Mouse (Mus musculus) cerebellum, adult 8-10 months (tissue): ENCODE results near the gene Gm47791.
A peak's percentile ranks its signal among the peaks of the same experiment; 100 is the strongest.

Source experiments
- DNase-seq: peaks from one replicate; pipeline ENCODE4 v3.0.0; 2022

Gene Gm47791

GRCm38 (mm10) chr1:82771022-82771586, at the start of gene Gm47791:
Gm47791 (minus strand) TSS chr1:82771243.
- DNase-seq, result no peak

- no peak for DNase-seq
Measured at GRCm38 (mm10) chr1:82820626-82821186, 49.7 kb upstream of the Gm47791 start.

- DNase-seq, result no peak
Measured at GRCm38 (mm10) chr1:82820179-82820578, 49.1 kb upstream of the Gm47791 start.

GRCm38 (mm10) chr1:82819366-82819765, 48.3 kb upstream of the Gm47791 start:
- no peak for DNase-seq

GRCm38 (mm10) chr1:82815941-82816716, 45.1 kb upstream of the Gm47791 start:
- no peak for DNase-seq

- no peak for DNase-seq
Measured at GRCm38 (mm10) chr1:82811766-82812165, 40.7 kb upstream of the Gm47791 start.

GRCm38 (mm10) chr1:82808564-82808963, 37.5 kb upstream of the Gm47791 start:
- no peak for DNase-seq

- DNase-seq, result no peak
Measured at GRCm38 (mm10) chr1:82807206-82807605, 36.2 kb upstream of the Gm47791 start.

- no peak for DNase-seq
Measured at GRCm38 (mm10) chr1:82806391-82806790, 35.3 kb upstream of the Gm47791 start.

GRCm38 (mm10) chr1:82804059-82804458, 33.0 kb upstream of the Gm47791 start:
- no peak for DNase-seq

GRCm38 (mm10) chr1:82803608-82804007, 32.6 kb upstream of the Gm47791 start:
- DNase-seq, result no peak

- DNase-seq, result no peak
Measured at GRCm38 (mm10) chr1:82801105-82801783, 30.2 kb upstream of the Gm47791 start.

GRCm38 (mm10) chr1:82798922-82799321, 27.9 kb upstream of the Gm47791 start:
- no peak for DNase-seq

- no peak for DNase-seq
Measured at GRCm38 (mm10) chr1:82798304-82798703, 27.3 kb upstream of the Gm47791 start.

GRCm38 (mm10) chr1:82797088-82797487, 26.0 kb upstream of the Gm47791 start:
- DNase-seq, result no peak

- DNase-seq, result no peak
Measured at GRCm38 (mm10) chr1:82795702-82796443, 24.8 kb upstream of the Gm47791 start.

- no peak for DNase-seq
Measured at GRCm38 (mm10) chr1:82795211-82795610, 24.2 kb upstream of the Gm47791 start.

- no peak for DNase-seq
Measured at GRCm38 (mm10) chr1:82793986-82794385, 22.9 kb upstream of the Gm47791 start.

- no peak for DNase-seq
Measured at GRCm38 (mm10) chr1:82793110-82793509, 22.1 kb upstream of the Gm47791 start.

- no peak for DNase-seq
Measured at GRCm38 (mm10) chr1:82792238-82792637, 21.2 kb upstream of the Gm47791 start.

- DNase-seq, result no peak
Measured at GRCm38 (mm10) chr1:82791105-82791504, 20.1 kb upstream of the Gm47791 start.

- DNase-seq, result no peak
Measured at GRCm38 (mm10) chr1:82788070-82788469, 17.0 kb upstream of the Gm47791 start.

GRCm38 (mm10) chr1:82787414-82787813, 16.4 kb upstream of the Gm47791 start:
- peak; percentile 27 for DNase-seq
